Mouse (Mus musculus): ENCODE results near the gene Hivep2.

The Hivep2 gene

GRCm38 (mm10) chr10:14024971-14025370 is 59.1 kb downstream of the Hivep2 start:
- no peak for DNase-seq (ENCODE audit: low spot score)

GRCm38 (mm10) chr10:14027751-14028150 is 61.9 kb downstream of the Hivep2 start:
- DNase-seq (ENCODE audit: low spot score): no peak

GRCm38 (mm10) chr10:14028956-14029355 is 63.1 kb downstream of the Hivep2 start:
- no peak for DNase-seq (ENCODE audit: low spot score)

- no peak for DNase-seq (ENCODE audit: low spot score)
These were observed 64.7 kb downstream of the Hivep2 start for GRCm38 (mm10) chr10:14030458-14031035.

GRCm38 (mm10) chr10:14032532-14032931 is 66.7 kb downstream of the Hivep2 start:
- DNase-seq (ENCODE audit: low spot score): no peak

- DNase-seq (ENCODE audit: low spot score): no peak
These were observed 68.2 kb downstream of the Hivep2 start for GRCm38 (mm10) chr10:14034046-14034445.

GRCm38 (mm10) chr10:14034790-14035189 is 68.9 kb downstream of the Hivep2 start:
- no peak for DNase-seq (ENCODE audit: low spot score)

- no peak for DNase-seq (ENCODE audit: low spot score)
These were observed 69.7 kb downstream of the Hivep2 start for GRCm38 (mm10) chr10:14035607-14036006.

GRCm38 (mm10) chr10:14036472-14036871 is 70.6 kb downstream of the Hivep2 start:
- no peak for DNase-seq (ENCODE audit: low spot score)

GRCm38 (mm10) chr10:14037977-14038489 is 72.2 kb downstream of the Hivep2 start:
- DNase-seq (ENCODE audit: low spot score): no peak

- DNase-seq (ENCODE audit: low spot score): no peak
These were observed 75.0 kb downstream of the Hivep2 start for GRCm38 (mm10) chr10:14040716-14041470.

GRCm38 (mm10) chr10:14041606-14042005 is 75.7 kb downstream of the Hivep2 start:
- DNase-seq (ENCODE audit: low spot score): no peak

- no peak for DNase-seq (ENCODE audit: low spot score)
These were observed 76.9 kb downstream of the Hivep2 start for GRCm38 (mm10) chr10:14042539-14043348.

- no peak for DNase-seq (ENCODE audit: low spot score)
These were observed 77.5 kb downstream of the Hivep2 start for GRCm38 (mm10) chr10:14043349-14043710.

GRCm38 (mm10) chr10:14044046-14044782 is 78.3 kb downstream of the Hivep2 start:
- DNase-seq (ENCODE audit: low spot score): no peak

- DNase-seq (ENCODE audit: low spot score): no peak
These were observed 79.0 kb downstream of the Hivep2 start for GRCm38 (mm10) chr10:14044783-14045392.

- DNase-seq (ENCODE audit: low spot score): no peak
These were observed 79.9 kb downstream of the Hivep2 start for GRCm38 (mm10) chr10:14045745-14046144.

GRCm38 (mm10) chr10:14046171-14046651 is 80.3 kb downstream of the Hivep2 start:
- DNase-seq (ENCODE audit: low spot score): no peak

GRCm38 (mm10) chr10:14046935-14047334 is 81.1 kb downstream of the Hivep2 start:
- DNase-seq (ENCODE audit: low spot score): no peak

GRCm38 (mm10) chr10:14047661-14048060 is 81.8 kb downstream of the Hivep2 start:
- DNase-seq (ENCODE audit: low spot score): no peak

- DNase-seq (ENCODE audit: low spot score): no peak
These were observed 82.5 kb downstream of the Hivep2 start for GRCm38 (mm10) chr10:14048322-14048915.

Measured in left cerebral cortex, adult 11 months (tissue).